Mouse (Mus musculus): ENCODE data around the gene Grid1. TPM values are rescaled to one million over a fixed set of nuclear protein-coding genes. Genes with fewer than 3 reads are reported as not detected.

Gene Grid1
- 10 to 100 TPM; 50.8 to 58.6 (median 55.0) TPM for total RNA-seq (2022)

DNA sequence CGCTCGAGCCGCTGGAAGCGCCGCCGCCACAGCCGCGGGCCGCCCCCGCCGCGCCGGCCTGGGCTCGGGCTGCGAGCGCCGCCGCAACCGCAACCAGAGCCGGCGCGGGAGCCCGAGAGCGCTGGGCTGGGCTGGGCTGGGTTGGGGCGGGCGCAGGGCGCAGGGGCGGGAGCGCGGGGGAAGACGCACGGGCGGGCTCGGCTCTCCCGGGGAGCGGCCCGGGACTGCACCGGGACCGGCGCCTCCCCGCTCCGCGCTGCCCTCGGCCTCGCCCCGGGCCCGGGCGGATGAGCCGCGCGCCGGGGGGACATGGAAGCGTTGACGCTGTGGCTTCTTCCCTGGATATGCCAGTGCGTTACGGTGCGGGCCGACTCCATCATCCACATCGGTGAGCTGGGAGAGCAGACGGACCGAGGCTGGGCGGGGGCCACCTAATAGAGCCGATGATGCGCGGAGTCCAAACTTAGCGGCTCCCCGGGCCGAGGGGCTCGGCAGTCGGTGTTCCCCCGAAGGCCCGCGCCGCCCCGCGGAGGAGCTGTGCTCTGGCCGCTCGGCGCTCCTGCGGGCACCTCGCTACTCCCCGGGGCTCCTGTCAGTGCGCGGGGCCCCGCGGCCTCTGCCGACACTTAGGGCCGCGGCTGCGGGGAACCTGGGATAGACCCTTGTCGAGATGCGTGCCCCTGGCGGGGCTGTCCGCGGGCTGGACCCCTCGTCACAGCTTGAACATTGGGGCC, at the start of gene Grid1:
TSS of gene Grid1 (plus strand) at position 190 of the 734 bp plus-strand sequence.
- peak in 1 of 2 experiments; percentile 26 for DNase-seq (ENCODE audit: low spot score in 2 of 2)

DNA sequence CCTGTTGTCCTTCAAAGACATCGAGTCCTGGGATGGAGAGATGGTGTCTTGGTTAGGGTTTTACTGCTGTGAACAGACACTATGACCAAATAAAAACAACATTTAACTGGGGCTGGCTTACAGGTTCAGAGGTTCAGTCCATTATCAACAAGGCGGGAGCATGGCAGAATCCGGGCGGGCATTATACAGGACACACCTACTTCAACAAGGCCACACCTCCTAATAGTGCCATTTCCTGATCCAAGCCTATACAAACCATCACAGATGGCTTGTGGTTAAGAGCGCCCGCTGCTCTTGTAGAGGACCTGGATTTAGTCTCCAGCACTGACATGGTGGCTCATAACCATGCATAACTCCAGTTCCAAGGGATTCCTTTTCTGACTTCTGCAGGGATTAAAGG, 49.4 kb upstream of the Grid1 start:
- no peak for DNase-seq (ENCODE audit: low spot score in 2 of 2)

GRCm38 (mm10) chr14:34771601-34772000, 48.3 kb upstream of the Grid1 start:
- no peak for DNase-seq (ENCODE audit: low spot score in 2 of 2)

DNA sequence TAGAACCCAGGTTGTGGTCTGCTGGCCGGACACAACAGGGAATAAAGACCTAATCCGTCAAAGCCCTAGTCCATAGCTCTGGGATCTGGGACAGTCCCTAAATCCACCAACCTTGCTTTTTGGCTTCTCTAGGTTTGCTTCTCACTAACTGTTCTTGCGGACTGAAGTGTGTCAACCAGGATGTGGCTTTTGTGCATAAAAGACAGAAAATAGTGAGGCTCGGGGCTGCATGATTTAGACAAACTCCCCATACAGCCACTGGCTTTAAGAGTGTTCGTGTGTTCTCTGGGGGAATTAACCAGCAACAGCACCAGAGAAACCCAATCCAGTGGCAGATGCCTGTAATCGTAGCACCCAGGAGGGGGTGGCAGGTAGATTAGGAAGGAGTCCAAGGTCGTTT, 47.8 kb upstream of the Grid1 start:
- DNase-seq (ENCODE audit: low spot score in 2 of 2) = no peak

DNA sequence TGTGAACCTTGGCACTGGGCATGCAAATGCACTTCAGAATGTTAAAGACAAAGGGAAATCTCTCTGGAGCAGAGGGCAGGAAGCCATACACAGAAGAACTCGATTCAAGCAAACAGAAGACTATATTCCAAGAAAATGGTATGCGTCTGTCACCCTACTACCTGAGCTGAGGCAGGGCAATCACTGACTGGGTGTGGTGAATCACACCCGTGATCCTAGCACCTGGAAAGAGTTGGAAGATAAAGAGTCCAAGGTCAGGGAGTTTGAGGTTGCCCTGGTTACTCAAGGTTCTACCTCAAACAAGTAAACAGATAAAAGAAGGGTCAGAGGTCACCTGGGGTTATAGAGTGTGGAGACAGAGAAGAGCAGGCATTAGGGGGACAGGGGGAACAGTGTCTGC, 46.2 kb upstream of the Grid1 start:
- no peak for DNase-seq (ENCODE audit: low spot score in 2 of 2)

GRCm38 (mm10) chr14:34774231-34774630, 45.7 kb upstream of the Grid1 start:
- DNase-seq (ENCODE audit: low spot score in 2 of 2) = no peak

- no peak for DNase-seq (ENCODE audit: low spot score in 2 of 2)
Observed at GRCm38 (mm10) chr14:34776719-34777385, 43.1 kb upstream of the Grid1 start.

DNA sequence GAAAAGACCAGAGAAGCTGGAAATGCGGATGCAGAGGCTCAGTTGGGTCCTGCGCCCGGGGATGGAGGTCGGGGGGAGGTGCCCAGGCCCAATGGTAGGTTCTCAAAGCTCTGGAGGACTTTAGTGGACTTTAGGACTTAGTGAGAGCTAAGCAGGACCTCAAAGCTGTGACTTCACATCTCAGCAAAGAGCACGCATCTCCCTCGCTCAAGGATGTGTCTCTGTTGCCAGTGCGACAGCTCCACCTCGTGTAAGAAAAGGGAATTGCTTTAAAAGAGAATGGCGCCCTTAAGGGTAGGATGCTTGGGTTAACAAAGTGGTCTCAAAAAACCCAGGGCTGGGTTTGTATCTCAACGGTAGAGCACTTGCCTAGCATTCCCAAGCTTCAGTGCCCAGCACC, 42.1 kb upstream of the Grid1 start:
- peak in 1 of 2 experiments; percentile 40 for DNase-seq (ENCODE audit: low spot score in 2 of 2)

- DNase-seq (ENCODE audit: low spot score in 2 of 2) = no peak
Observed at GRCm38 (mm10) chr14:34778760-34779159, 41.1 kb upstream of the Grid1 start.

DNA sequence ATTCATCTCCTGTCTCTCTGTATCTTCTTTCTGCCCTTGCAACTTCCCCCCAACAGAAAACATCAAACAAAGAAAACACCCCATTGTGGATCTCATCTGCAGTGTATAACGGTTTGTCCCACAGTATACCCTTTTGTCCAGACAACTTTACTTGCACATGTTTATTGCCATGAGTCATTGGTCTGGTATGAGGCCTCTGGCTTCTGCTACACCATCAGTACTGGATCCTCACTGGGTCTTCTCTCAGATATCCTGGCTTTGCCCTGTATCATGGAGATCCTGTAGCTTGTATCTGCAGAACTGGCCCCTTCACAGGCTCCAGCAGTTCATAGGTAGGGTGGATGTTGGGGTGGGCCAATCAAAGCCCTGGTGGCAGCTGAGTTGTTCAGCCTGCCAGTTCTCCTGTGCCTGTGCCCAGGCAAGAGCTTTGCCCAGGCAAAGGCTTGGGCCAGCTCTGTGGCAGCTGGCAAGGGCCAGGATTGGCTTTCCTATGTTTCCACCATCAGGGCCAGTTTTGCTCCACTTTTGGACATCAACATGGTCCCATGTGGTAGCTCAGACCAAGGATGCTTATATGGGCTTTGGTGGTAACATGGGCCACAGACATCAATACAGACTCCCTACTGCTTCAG, 26.4 kb upstream of the Grid1 start:
- DNase-seq (ENCODE audit: low spot score in 2 of 2) = no peak

- peak in 1 of 2 experiments; percentile 85 for DNase-seq (ENCODE audit: low spot score in 2 of 2)
Observed at GRCm38 (mm10) chr14:34810763-34811489, 9.0 kb upstream of the Grid1 start.

DNA sequence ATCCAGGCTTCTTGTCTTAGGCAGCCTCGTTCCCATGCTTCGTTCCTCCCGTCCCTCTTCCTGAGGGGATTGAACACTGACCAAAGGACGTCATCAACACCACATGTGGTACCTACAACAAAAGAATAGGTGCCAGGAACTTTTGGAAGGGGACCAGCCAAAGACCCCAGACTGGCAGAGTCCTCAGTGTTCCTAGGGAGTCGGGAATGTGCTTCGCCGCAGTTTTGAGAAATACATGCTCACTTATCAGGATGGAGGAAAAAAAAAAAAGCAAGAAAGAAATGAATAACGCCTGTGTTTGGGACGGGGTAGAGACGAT, 8.5 kb upstream of the Grid1 start:
- DNase-seq (ENCODE audit: low spot score in 2 of 2) = no peak

GRCm38 (mm10) chr14:34816301-34816700, 3.6 kb upstream of the Grid1 start:
- DNase-seq (ENCODE audit: low spot score in 2 of 2) = no peak

DNA sequence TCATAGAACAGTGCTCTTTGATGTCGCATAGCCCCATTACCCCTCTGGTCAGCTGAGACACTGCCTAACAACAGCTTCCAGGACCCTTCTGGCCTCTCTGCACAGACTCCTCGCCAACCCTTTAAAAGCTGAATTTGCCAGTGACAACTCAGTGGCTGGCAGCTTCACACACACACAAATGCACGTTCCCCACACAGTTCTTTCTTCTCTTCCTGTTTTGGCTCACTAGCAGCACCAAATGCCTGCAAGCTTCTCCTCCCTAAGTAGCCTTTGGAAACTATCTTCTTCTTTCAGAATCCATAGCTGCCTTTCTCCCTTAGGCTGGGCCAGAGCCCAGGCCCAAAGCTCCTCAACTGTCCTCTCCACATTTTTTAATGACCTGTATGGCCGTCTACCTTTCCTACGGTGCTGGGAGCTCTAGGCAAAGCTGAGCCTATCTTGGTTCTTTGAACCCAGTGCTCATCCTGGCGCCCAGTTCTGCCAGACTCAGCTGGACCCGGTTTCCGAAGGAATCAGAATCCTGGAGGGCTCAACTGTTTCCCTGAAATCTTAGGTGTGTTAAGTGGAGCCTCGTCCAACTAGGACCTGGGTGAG, 1.4 kb upstream of the Grid1 start:
- peak in 1 of 2 experiments; percentile 7 for DNase-seq (ENCODE audit: low spot score in 2 of 2)

- DNase-seq (ENCODE audit: low spot score in 2 of 2) = peak in 1 of 2 experiments; percentile 43
Observed at GRCm38 (mm10) chr14:34819121-34819918, 588 bp upstream of the Grid1 start.

GRCm38 (mm10) chr14:34820653-34821005, 721 bp downstream of the Grid1 start:
- no peak for DNase-seq (ENCODE audit: low spot score in 2 of 2)

GRCm38 (mm10) chr14:34821131-34821790, 1.4 kb downstream of the Grid1 start:
- DNase-seq (ENCODE audit: low spot score in 2 of 2) = peak in 1 of 2 experiments; percentile 13

- peak; percentile 66 to 77 for DNase-seq (ENCODE audit: low spot score in 2 of 2)
Observed at GRCm38 (mm10) chr14:34823136-34823535, 3.2 kb downstream of the Grid1 start.

DNA sequence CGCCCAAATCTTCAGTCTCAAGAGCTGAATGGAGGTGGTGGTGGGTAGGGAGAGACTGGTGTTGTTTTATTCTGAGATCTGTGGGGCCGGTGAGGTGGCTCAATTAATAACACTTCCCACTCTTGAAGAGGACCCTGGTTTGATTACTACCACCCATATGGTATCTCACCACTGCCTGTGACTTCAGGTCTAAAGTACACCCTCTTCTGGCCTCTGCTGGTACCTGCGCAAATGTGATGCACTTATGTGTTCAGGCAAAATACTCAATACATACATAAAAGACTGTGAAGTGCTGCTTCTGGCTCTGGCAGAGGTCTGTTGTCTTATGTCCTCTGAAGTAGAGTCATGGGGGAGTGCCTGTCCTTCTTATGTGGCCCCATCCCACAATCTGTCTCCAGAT, 4.3 kb downstream of the Grid1 start:
- peak; percentile 3 to 4 for DNase-seq (ENCODE audit: low spot score in 2 of 2)

DNA sequence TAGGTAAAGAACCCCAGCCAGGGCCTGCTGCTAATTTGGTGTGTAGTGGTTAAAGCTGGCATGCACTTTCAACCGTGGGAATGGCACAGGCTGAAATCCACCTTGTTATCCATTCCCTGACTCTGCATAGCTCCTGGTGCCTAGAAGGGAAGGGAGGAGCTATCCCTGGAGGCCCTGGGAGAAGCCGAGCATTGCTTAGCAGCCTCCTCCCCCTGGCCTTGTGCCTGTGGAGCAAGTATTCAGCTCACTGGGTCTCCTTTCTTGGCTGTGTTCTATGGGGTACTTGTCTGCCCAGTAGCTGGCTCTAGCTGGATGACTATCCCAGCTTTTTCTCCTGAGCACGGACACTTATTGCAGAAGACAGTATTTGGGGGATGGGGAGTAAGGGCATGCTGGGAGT, 6.0 kb downstream of the Grid1 start:
- DNase-seq (ENCODE audit: low spot score in 2 of 2) = peak in 1 of 2 experiments; percentile 54
